ENCODE assay signal across 21 mouse cellular contexts in the genomic region with DNA sequence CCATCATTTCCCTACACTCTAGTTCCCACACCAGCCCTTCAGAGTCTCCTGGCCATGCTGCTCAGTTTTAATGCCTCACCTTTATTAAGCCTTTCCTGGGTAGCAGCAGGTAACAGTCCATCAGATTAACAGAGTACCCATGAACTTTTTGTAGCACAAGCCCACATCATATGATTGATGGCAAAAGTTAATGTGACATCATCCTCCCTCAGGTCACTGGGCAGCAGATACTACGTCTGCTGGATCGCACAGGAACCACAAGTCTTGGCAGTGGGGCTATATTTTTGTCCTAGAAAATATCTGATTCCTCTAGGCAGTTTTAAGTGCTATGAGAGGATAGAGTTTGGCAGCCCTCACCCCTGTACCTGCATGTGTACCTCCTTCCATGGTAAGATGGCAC.
DNase-seq lines count a peak whose midpoint lies in the region; ATAC-seq and TF ChIP-seq lines count a peak whose summit lies in the region.
"Had no signal": no experiment of that assay in that cellular context is flagged by ENCODE, and none has a peak within 500 bp of the region (broad histone marks: within the 10 kb centered on the region; RNA-seq: fewer than 3 reads in every experiment).

No protein-coding gene starts in this region.

- no peak overlapping the region for H3K4me2 ChIP-seq in heart, embryonic 13.5 days
- no peak overlapping the region for H3K4me2 ChIP-seq in liver, embryonic 14.5 days (ENCODE audit: low read depth)
- H3K4me2 ChIP-seq: hindbrain, embryonic 13.5 days; intestine, embryonic 15.5 days; midbrain, embryonic 11.5 days had no signal

- peak overlapping the region; percentile 89 for H3K27ac ChIP-seq in heart, embryonic 13.5 days (replicated peaks)
- peak overlapping the region; percentile 42 for H3K27ac ChIP-seq in liver, embryonic 14.5 days
- H3K27ac ChIP-seq: hindbrain, embryonic 13.5 days; intestine, embryonic 15.5 days had no signal

- no peak for TF ChIP-seq CTCF in liver, embryonic 14.5 days (IDR thresholded peaks at IDR 0.05; ENCODE audit: low read depth)

- DNase-seq in heart, adult 9 months (ENCODE audit: low spot score in 2 of 2), result no peak
- DNase-seq in 3T3-L1 (ENCODE audit: low read depth, low spot score), result peak; percentile 80
- DNase-seq in NIH3T3 (ENCODE audit: low read depth), result peak; percentile 48
- DNase-seq in liver, embryonic 14.5 days (ENCODE audit: low read depth in 3 of 3, low spot score in 3 of 3), result no peak
- no peak for DNase-seq in layer of hippocampus, postnatal 25 days (ENCODE audit: extremely low spot score in 1 of 2, low spot score in 1 of 2)
- DNase-seq: adrenal gland, postnatal 10 days; cerebellum, adult 9-11 months; gastrocnemius, postnatal 25 days; kidney, adult 9 months; kidney, postnatal 4 days; layer of hippocampus, adult 9-11 months; retina, postnatal 1 day; right cerebral cortex, postnatal 4 days had no signal

- H3K9me3 ChIP-seq in heart, embryonic 13.5 days, result no peaks in the 10 kb centered on the region
- no peaks in the 10 kb centered on the region for H3K9me3 ChIP-seq in liver, embryonic 14.5 days (ENCODE audit: control insufficient read depth, low read length)
- H3K9me3 ChIP-seq: hindbrain, embryonic 13.5 days; intestine, embryonic 15.5 days had no signal

- H3K27me3 ChIP-seq in heart, embryonic 13.5 days (replicated peaks), result no peaks in the 10 kb centered on the region
- no peaks in the 10 kb centered on the region for H3K27me3 ChIP-seq in liver, embryonic 14.5 days (ENCODE audit: control insufficient read depth, insufficient read depth, low read length)
- H3K27me3 ChIP-seq: hindbrain, embryonic 13.5 days; intestine, embryonic 15.5 days had no signal

- H3K36me3 ChIP-seq in heart, embryonic 13.5 days, result peaks cover 46% of the 10 kb centered on the region
- peaks cover 84% of the 10 kb centered on the region for H3K36me3 ChIP-seq in liver, embryonic 14.5 days (replicated peaks; ENCODE audit: control insufficient read depth, insufficient read depth, low read depth)

- H3K9ac ChIP-seq in heart, embryonic 13.5 days, result no peak overlapping the region
- no peak overlapping the region for H3K9ac ChIP-seq in liver, embryonic 14.5 days (replicated peaks)
- H3K9ac ChIP-seq: hindbrain, embryonic 13.5 days; intestine, embryonic 15.5 days had no signal

- TF ChIP-seq EP300 in liver, embryonic 14.5 days (IDR thresholded peaks at IDR 0.05; ENCODE audit: low read depth), result no peak

- no peak overlapping the region for H3K4me3 ChIP-seq in heart, embryonic 13.5 days
- no peak overlapping the region for H3K4me3 ChIP-seq in liver, embryonic 14.5 days (ENCODE audit: insufficient read depth in 1 of 2, low read depth in 2 of 2, low read length in 2 of 2)
- H3K4me3 ChIP-seq: erythroblast, embryonic 14.5 days; hindbrain, embryonic 13.5 days; intestine, embryonic 15.5 days had no signal

- no peak for ATAC-seq in heart, embryonic 13.5 days (ENCODE audit: extremely low read depth, insufficient number of reproducible peaks, low FRiP score, low TSS enrichment)
- ATAC-seq in liver, embryonic 14.5 days (ENCODE audit: insufficient read depth), result no peak
- ATAC-seq in CD4-positive, CD25-positive, alpha-beta regulatory T cell, adult 4 months, result no peak
- ATAC-seq: activated CD4-positive, CD25-positive, alpha-beta regulatory T cell, adult 4 months; forebrain, embryonic 14.5 days had no signal

- WGBS in heart, embryonic 13.5 days, result 75% methylated on average over 2 of the region's 2 CpGs
- 73% methylated on average over 2 of the region's 2 CpGs for WGBS in liver, embryonic 14.5 days (ENCODE audit: insufficient replicate concordance)

- H3K4me1 ChIP-seq in heart, embryonic 13.5 days, result peaks cover 79% of the 10 kb centered on the region
- H3K4me1 ChIP-seq in liver, embryonic 14.5 days (replicated peaks; ENCODE audit: control insufficient read depth in 2 of 2, insufficient read depth in 2 of 2, low read length in 1 of 2), result peaks cover 4 to 25% of the 10 kb centered on the region in 2 experiments; a peak in 2 of 4 replicates
- H3K4me1 ChIP-seq: intestine, embryonic 15.5 days had no signal

Comparison
In these comparisons a context has a peak if more than half of its experiments do, and no peak if none do; other contexts are left out.
1. DNase-seq: peak in 3T3-L1 (single experiment) and NIH3T3 (single experiment); none in heart, adult 9 months (0 of 2), liver, embryonic 14.5 days (0 of 3) and layer of hippocampus, postnatal 25 days (0 of 2).